Mouse (Mus musculus): ENCODE data around the gene H2-T3. TPM values are rescaled to one million over a fixed set of nuclear protein-coding genes. Genes with fewer than 3 reads are reported as not detected.
"Not testable (repeated sequence)": the region's sequence is repeated elsewhere in the genome, so short reads cannot be mapped to it uniquely, and the experiment has no call there.

The H2-T3 gene
- polyA plus RNA-seq, 2 experiments, result not detected

- DNase-seq (ENCODE audit: low spot score), result no peak
- Histone ChIP-seq H3K27ac (replicated peaks; ENCODE audit: low read depth, low read length) (no peak overlapping the region), H3K9me3 (ENCODE audit: control insufficient read depth, low read length) (no peaks in the 10 kb centered on the region), H3K4me2 (replicated peaks; ENCODE audit: low read depth, low read length, severe bottlenecking) (no peak overlapping the region), H3K4me3 (replicated peaks; ENCODE audit: low read length) (no peak overlapping the region), H3K9ac (ENCODE audit: low read depth, low read length, severe bottlenecking) (no peak overlapping the region), H3K4me1 (ENCODE audit: control insufficient read depth, insufficient read depth, low read length) (no peaks in the 10 kb centered on the region), H3K27me3 (ENCODE audit: control insufficient read depth, insufficient read depth, low read length) (peaks cover 11% of the 10 kb centered on the region), H3K36me3 (ENCODE audit: control insufficient read depth, insufficient read depth, low read length) (no peaks in the 10 kb centered on the region)
- TF ChIP-seq POLR2A (IDR thresholded peaks at IDR 0.05; ENCODE audit: borderline replicate concordance, extremely low read depth, insufficient read depth, insufficient read length), result no peak
- ATAC-seq (ENCODE audit: low FRiP score, low read depth), result no peak
- WGBS, result 71% methylated on average over 12 of the region's 12 CpGs
Measured at GRCm38 (mm10) chr17:36182212-36182611, 7.9 kb downstream of the H2-T3 start.

- H3K9ac ChIP-seq (ENCODE audit: low read depth, low read length, severe bottlenecking); DNase-seq (ENCODE audit: low spot score); ATAC-seq (ENCODE audit: low FRiP score, low read depth); H3K27ac ChIP-seq (replicated peaks; ENCODE audit: low read depth, low read length); H3K9me3 ChIP-seq (ENCODE audit: control insufficient read depth, low read length); H3K4me1 ChIP-seq (ENCODE audit: control insufficient read depth, insufficient read depth, low read length); H3K36me3 ChIP-seq (ENCODE audit: control insufficient read depth, insufficient read depth, low read length): not testable (repeated sequence)
- WGBS, result 12% methylated on average over 10 of the region's 10 CpGs
- Histone ChIP-seq H3K4me2 (replicated peaks; ENCODE audit: low read depth, low read length, severe bottlenecking) (peak overlapping the region; percentile 59), H3K27me3 (ENCODE audit: control insufficient read depth, insufficient read depth, low read length) (peaks cover 11% of the 10 kb centered on the region), H3K4me3 (replicated peaks; ENCODE audit: low read length) (peak overlapping the region; percentile 35)
Measured at GRCm38 (mm10) chr17:36179446-36179845, 10.6 kb downstream of the H2-T3 start.

GRCm38 (mm10) chr17:36178938-36179337 lies 11.1 kb downstream of the H2-T3 start:
- Histone ChIP-seq H3K9ac (ENCODE audit: low read depth, low read length, severe bottlenecking) (peak overlapping the region; percentile 40; the same call in 1 of the 2 replicates), H3K4me3 (replicated peaks; ENCODE audit: low read length) (peak overlapping the region; percentile 35), H3K4me2 (replicated peaks; ENCODE audit: low read depth, low read length, severe bottlenecking) (peak overlapping the region; percentile 59), H3K27me3 (ENCODE audit: control insufficient read depth, insufficient read depth, low read length) (peaks cover 11% of the 10 kb centered on the region)
- DNase-seq (ENCODE audit: low spot score) (peak; percentile 2), ATAC-seq (ENCODE audit: low FRiP score, low read depth) (peak; percentile 34; the same call in 1 of the 2 replicates)
- H3K9me3 ChIP-seq (ENCODE audit: control insufficient read depth, low read length); H3K36me3 ChIP-seq (ENCODE audit: control insufficient read depth, insufficient read depth, low read length); H3K27ac ChIP-seq (replicated peaks; ENCODE audit: low read depth, low read length); H3K4me1 ChIP-seq (ENCODE audit: control insufficient read depth, insufficient read depth, low read length): not testable (repeated sequence)
- WGBS, result 0% methylated on average over 40 of the region's 40 CpGs

GRCm38 (mm10) chr17:36176132-36176531 lies 14.0 kb downstream of the H2-T3 start:
- not testable (repeated sequence) for ATAC-seq (ENCODE audit: low FRiP score, low read depth); H3K4me1 ChIP-seq (ENCODE audit: control insufficient read depth, insufficient read depth, low read length); H3K36me3 ChIP-seq (ENCODE audit: control insufficient read depth, insufficient read depth, low read length); H3K4me2 ChIP-seq (replicated peaks; ENCODE audit: low read depth, low read length, severe bottlenecking); H3K9ac ChIP-seq (ENCODE audit: low read depth, low read length, severe bottlenecking); H3K4me3 ChIP-seq (replicated peaks; ENCODE audit: low read length); H3K27me3 ChIP-seq (ENCODE audit: control insufficient read depth, insufficient read depth, low read length); H3K27ac ChIP-seq (replicated peaks; ENCODE audit: low read depth, low read length); DNase-seq (ENCODE audit: low spot score); H3K9me3 ChIP-seq (ENCODE audit: control insufficient read depth, low read length)
- no CpG with 5 or more reads among the region's 2 CpGs for WGBS

- H3K27me3 ChIP-seq (ENCODE audit: control insufficient read depth, insufficient read depth, low read length), result peaks cover 23% of the 10 kb centered on the region
- H3K4me3 ChIP-seq (replicated peaks; ENCODE audit: low read length), result no peak overlapping the region
- H3K9ac ChIP-seq (ENCODE audit: low read depth, low read length, severe bottlenecking), result no peak overlapping the region
- DNase-seq (ENCODE audit: low spot score) (no peak), ATAC-seq (ENCODE audit: low FRiP score, low read depth) (no peak)
- no peak for TF ChIP-seq POLR2A (IDR thresholded peaks at IDR 0.05; ENCODE audit: borderline replicate concordance, extremely low read depth, insufficient read depth, insufficient read length)
- H3K27ac ChIP-seq (replicated peaks; ENCODE audit: low read depth, low read length), result no peak overlapping the region
- H3K36me3 ChIP-seq (ENCODE audit: control insufficient read depth, insufficient read depth, low read length), result no peaks in the 10 kb centered on the region
- H3K4me1 ChIP-seq (ENCODE audit: control insufficient read depth, insufficient read depth, low read length), result no peaks in the 10 kb centered on the region
- WGBS, result 48% methylated on average over 1 of the region's 1 CpGs
- H3K9me3 ChIP-seq (ENCODE audit: control insufficient read depth, low read length), result no peaks in the 10 kb centered on the region
- H3K4me2 ChIP-seq (replicated peaks; ENCODE audit: low read depth, low read length, severe bottlenecking), result no peak overlapping the region
Measured at GRCm38 (mm10) chr17:36170287-36170814, 19.7 kb downstream of the H2-T3 start.

GRCm38 (mm10) chr17:36169753-36170152 lies 20.3 kb downstream of the H2-T3 start:
- Histone ChIP-seq H3K36me3 (ENCODE audit: control insufficient read depth, insufficient read depth, low read length) (no peaks in the 10 kb centered on the region), H3K27me3 (ENCODE audit: control insufficient read depth, insufficient read depth, low read length) (peaks cover 29% of the 10 kb centered on the region), H3K9me3 (ENCODE audit: control insufficient read depth, low read length) (no peaks in the 10 kb centered on the region), H3K9ac (ENCODE audit: low read depth, low read length, severe bottlenecking) (no peak overlapping the region), H3K4me2 (replicated peaks; ENCODE audit: low read depth, low read length, severe bottlenecking) (no peak overlapping the region), H3K27ac (replicated peaks; ENCODE audit: low read depth, low read length) (no peak overlapping the region), H3K4me1 (ENCODE audit: control insufficient read depth, insufficient read depth, low read length) (no peaks in the 10 kb centered on the region), H3K4me3 (replicated peaks; ENCODE audit: low read length) (no peak overlapping the region)
- no peak for DNase-seq (ENCODE audit: low spot score)
- no peak for ATAC-seq (ENCODE audit: low FRiP score, low read depth)
- no peak for TF ChIP-seq POLR2A (IDR thresholded peaks at IDR 0.05; ENCODE audit: borderline replicate concordance, extremely low read depth, insufficient read depth, insufficient read length)

GRCm38 (mm10) chr17:36169094-36169493 lies 21.0 kb downstream of the H2-T3 start:
- H3K9ac ChIP-seq (ENCODE audit: low read depth, low read length, severe bottlenecking); H3K9me3 ChIP-seq (ENCODE audit: control insufficient read depth, low read length); H3K4me3 ChIP-seq (replicated peaks; ENCODE audit: low read length); ATAC-seq (ENCODE audit: low FRiP score, low read depth); H3K27ac ChIP-seq (replicated peaks; ENCODE audit: low read depth, low read length); H3K4me2 ChIP-seq (replicated peaks; ENCODE audit: low read depth, low read length, severe bottlenecking); H3K4me1 ChIP-seq (ENCODE audit: control insufficient read depth, insufficient read depth, low read length); DNase-seq (ENCODE audit: low spot score); H3K36me3 ChIP-seq (ENCODE audit: control insufficient read depth, insufficient read depth, low read length): not testable (repeated sequence)
- WGBS, result no CpG with 5 or more reads among the region's 1 CpGs
- peaks cover 36% of the 10 kb centered on the region for H3K27me3 ChIP-seq (ENCODE audit: control insufficient read depth, insufficient read depth, low read length)
